Mouse (Mus musculus) embryonic fibroblast, embryonic 13.5 days (primary cell): ENCODE results near the gene Dcaf17.

Experiments used
- CTCF ChIP-seq: IDR thresholded peaks from 2 replicates; pipeline ENCODE4 v1.5.1; 2011; ENCODE audit warnings: mild to moderate bottlenecking, control low read depth, low read length, moderate library complexity, borderline replicate concordance; ENCODE audit not compliant: insufficient read depth
- POLR2A ChIP-seq: IDR thresholded peaks from 2 replicates; pipeline ENCODE4 v1.6.1; 2011; ENCODE audit warnings: low read depth, mild to moderate bottlenecking, control low read depth, low read length, moderate library complexity

GRCm38 (mm10) chr2:71033987-71034386 is 21.1 kb upstream of the Dcaf17 start:
- TF ChIP-seq CTCF (no peak), POLR2A (no peak)
